Mouse (Mus musculus): Measurements from ENCODE around the gene 9130023H24Rik. TPM values are rescaled to one million over a fixed set of nuclear protein-coding genes. Genes with fewer than 3 reads are reported as not detected.

The 9130023H24Rik gene
- polyA plus RNA-seq, 1 experiment from 2014 or later, result 5.4 TPM

DNA sequence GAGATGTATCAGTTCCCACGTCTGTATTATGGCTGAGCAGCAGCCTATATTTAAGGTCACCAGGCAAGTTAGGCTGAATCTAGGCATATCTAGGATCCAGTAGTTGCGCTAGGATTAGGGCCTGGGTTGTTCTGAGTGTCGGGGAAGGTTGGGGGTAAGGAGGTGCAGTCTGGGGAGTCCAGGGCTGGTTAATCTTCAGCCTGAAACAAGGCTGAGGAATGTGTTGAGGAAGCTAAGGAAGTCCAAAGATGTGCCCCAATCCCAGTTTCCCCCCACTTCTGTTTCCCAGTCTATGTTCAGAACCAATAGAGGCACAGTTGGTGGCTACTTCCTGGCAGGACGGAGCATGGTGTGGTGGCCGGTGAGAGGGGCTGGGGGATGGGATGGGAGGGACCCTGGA, 28.2 kb upstream of the 9130023H24Rik start:
- ChIA-PET CTCF (no interaction called here), POLR2A (no interaction called here)
- DNase-seq (ENCODE audit: low read depth, low spot score) (no peak), ATAC-seq (no peak)
- H3K27me3 ChIP-seq, result peaks cover 4% of the 10 kb centered on the region
- in situ Hi-C loops (cut with MboI; ENCODE audit: low pct_unique_long_range_greater_than_20kb), result no loop called here
- TF ChIP-seq CTCF (IDR thresholded peaks at IDR 0.05), result no peak

DNA sequence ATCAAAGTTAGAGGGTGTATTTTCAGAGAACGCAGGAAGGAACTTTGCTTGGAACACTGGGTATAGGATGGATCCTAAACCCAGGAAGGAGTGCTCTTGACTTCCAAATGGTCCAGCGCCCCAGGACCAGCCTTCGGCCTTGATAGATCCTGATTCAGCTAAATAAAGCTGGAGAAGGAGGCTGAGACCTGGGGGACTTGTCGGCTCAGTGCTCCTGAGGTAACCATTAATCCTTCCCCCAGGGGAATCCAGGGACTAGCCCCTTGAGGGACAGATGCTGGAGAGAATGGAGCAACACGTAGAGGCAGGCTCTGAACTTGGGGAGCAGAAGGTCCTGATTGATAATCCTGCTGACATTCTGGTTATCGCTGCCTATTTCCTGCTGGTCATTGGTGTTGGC, 27.6 kb upstream of the 9130023H24Rik start, which contains the start of gene Slc5a2:
Gene Slc5a2 (plus strand): TSS at position 247 of the 400 bp plus-strand sequence.
- no peak for TF ChIP-seq CTCF (IDR thresholded peaks at IDR 0.05)
- ChIA-PET CTCF (no interaction called here), POLR2A (no interaction called here)
- in situ Hi-C loops (cut with MboI; ENCODE audit: low pct_unique_long_range_greater_than_20kb), result no loop called here
- H3K27me3 ChIP-seq, result peaks cover 8% of the 10 kb centered on the region
- no peak for DNase-seq (ENCODE audit: low read depth, low spot score)
- no peak for ATAC-seq

- ATAC-seq (no peak), DNase-seq (ENCODE audit: low read depth, low spot score) (no peak)
- in situ Hi-C loops (cut with MboI; ENCODE audit: low pct_unique_long_range_greater_than_20kb), result no loop called here
- no peak for TF ChIP-seq CTCF (IDR thresholded peaks at IDR 0.05)
- ChIA-PET CTCF (no interaction called here), POLR2A (no interaction called here)
- peaks cover 16% of the 10 kb centered on the region for H3K27me3 ChIP-seq
Measured at GRCm38 (mm10) chr7:128256783-128257334, 19.0 kb upstream of the 9130023H24Rik start.

DNA sequence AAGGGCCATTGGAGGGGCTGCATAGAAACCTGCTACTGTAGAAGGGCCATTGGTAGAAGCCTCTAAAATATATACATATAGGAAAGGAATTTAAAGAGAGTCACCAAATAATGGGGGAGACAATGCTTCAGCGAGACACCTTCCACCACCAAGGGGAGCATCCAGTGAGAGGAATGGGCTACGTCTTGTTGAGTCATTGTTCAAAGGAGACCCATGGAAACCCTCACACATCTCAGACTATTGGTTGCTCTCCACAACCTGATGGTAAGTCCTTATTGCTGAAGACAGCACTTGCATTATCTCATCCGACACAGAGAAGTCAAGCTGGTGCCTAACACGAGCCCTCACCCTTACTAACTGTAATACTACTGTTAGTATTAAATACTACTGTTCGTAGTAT, 17.9 kb upstream of the 9130023H24Rik start:
- peaks cover 15% of the 10 kb centered on the region for H3K27me3 ChIP-seq
- no peak for ATAC-seq
- CTCF ChIA-PET, result no interaction called here
- in situ Hi-C loops (cut with MboI; ENCODE audit: low pct_unique_long_range_greater_than_20kb), result no loop called here
- DNase-seq (ENCODE audit: low read depth, low spot score), result no peak
- no peak for TF ChIP-seq CTCF (IDR thresholded peaks at IDR 0.05)
- POLR2A ChIA-PET, result interaction anchor here (0.9 kb wide), 1 partner anchor 326 kb away, joined by 4 read pairs; no protein-coding TSS in a partner anchor

DNA sequence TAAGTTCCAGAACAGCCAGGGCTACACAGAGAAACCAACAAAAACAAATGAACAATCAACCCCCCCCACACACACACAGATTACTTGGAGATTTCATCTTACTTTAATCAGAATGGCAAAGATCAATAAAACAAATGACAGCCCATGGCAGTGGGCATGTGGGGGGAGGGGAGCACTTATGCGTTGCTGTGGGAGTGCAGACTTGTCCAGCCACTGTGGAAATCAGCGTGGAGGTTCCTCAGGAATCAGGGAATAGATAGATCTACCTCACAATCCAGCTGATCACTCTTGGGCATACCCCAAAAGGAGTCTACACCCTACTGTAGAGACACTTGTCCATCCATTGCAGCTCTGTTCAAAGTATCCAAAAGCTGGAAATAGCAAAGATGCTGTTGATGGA, 17.1 kb upstream of the 9130023H24Rik start:
- CTCF ChIA-PET, result no interaction called here
- DNase-seq (ENCODE audit: low read depth, low spot score), result no peak
- in situ Hi-C loops (cut with MboI; ENCODE audit: low pct_unique_long_range_greater_than_20kb), result no loop called here
- no peak for ATAC-seq
- no peak for TF ChIP-seq CTCF (IDR thresholded peaks at IDR 0.05)
- POLR2A ChIA-PET, result interaction anchor here (0.9 kb wide), 1 partner anchor 326 kb away, joined by 4 read pairs; no protein-coding TSS in a partner anchor
- H3K27me3 ChIP-seq, result peaks cover 8% of the 10 kb centered on the region

GRCm38 (mm10) chr7:128252609-128253008, 14.8 kb upstream of the 9130023H24Rik start:
- in situ Hi-C loops (cut with MboI; ENCODE audit: low pct_unique_long_range_greater_than_20kb), result no loop called here
- POLR2A ChIA-PET, result interaction anchor here (1.1 kb wide), 1 partner anchor 13 kb away, joined by 3 read pairs; no protein-coding TSS in a partner anchor
- DNase-seq (ENCODE audit: low read depth, low spot score) (no peak), ATAC-seq (no peak)
- CTCF ChIA-PET, result no interaction called here
- no peaks in the 10 kb centered on the region for H3K27me3 ChIP-seq
- TF ChIP-seq CTCF (IDR thresholded peaks at IDR 0.05), result no peak

- DNase-seq (ENCODE audit: low read depth, low spot score) (no peak), ATAC-seq (no peak)
- H3K27me3 ChIP-seq, result no peaks in the 10 kb centered on the region
- ChIA-PET CTCF (no interaction called here), POLR2A (no interaction called here)
- no peak for TF ChIP-seq CTCF (IDR thresholded peaks at IDR 0.05)
- in situ Hi-C loops (cut with MboI; ENCODE audit: low pct_unique_long_range_greater_than_20kb), result no loop called here
Measured at GRCm38 (mm10) chr7:128251946-128252345, 14.1 kb upstream of the 9130023H24Rik start.

- POLR2A ChIA-PET, result interaction anchor here (0.6 to 0.8 kb wide), 2 partner anchors 10 to 1743 kb away, joined by 3 read pairs; no protein-coding TSS in a partner anchor
- TF ChIP-seq CTCF (IDR thresholded peaks at IDR 0.05), result no peak
- CTCF ChIA-PET, result no interaction called here
- H3K27me3 ChIP-seq, result no peaks in the 10 kb centered on the region
- in situ Hi-C loops (cut with MboI; ENCODE audit: low pct_unique_long_range_greater_than_20kb), result loop anchor here (5.0 kb wide), 3 partner anchors 42 to 452 kb away; no protein-coding TSS in a partner anchor
- ATAC-seq, result no peak
- DNase-seq (ENCODE audit: low read depth, low spot score), result no peak
Measured at GRCm38 (mm10) chr7:128249998-128250397, 12.2 kb upstream of the 9130023H24Rik start.

GRCm38 (mm10) chr7:128248081-128249042, 10.5 kb upstream of the 9130023H24Rik start:
- no peak for DNase-seq (ENCODE audit: low read depth, low spot score)
- ChIA-PET POLR2A (no interaction called here), CTCF (interaction anchor here (1.3 to 1.6 kb wide), 2 partner anchors 11 to 96 kb away, joined by 3 read pairs; partner anchors contain the start of genes 9130023H24Rik and Armc5)
- in situ Hi-C loops (cut with MboI; ENCODE audit: low pct_unique_long_range_greater_than_20kb), result loop anchor here (5.0 kb wide), 3 partner anchors 44 to 454 kb away; no protein-coding TSS in a partner anchor
- no peak for TF ChIP-seq CTCF (IDR thresholded peaks at IDR 0.05)
- no peaks in the 10 kb centered on the region for H3K27me3 ChIP-seq
- ATAC-seq, result no peak

DNA sequence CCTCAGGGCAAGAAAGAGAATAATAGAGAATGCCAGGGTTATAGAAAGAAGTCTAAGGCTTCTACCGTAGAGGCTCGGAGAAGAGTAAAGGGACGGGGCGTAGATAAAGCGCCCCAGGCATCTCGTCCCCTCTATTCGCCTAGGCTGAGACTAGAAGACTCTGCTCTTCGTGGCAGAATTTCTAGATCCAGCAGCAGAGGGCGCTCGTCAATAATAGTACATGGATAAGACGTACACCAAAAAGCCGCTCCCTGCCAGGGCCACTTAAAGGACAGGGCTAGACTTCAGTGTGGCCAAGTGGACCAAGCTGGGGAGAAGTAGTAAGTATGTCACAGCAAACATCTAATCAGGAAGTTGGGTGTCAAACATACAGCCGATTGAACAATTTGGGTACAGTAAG, 9.6 kb upstream of the 9130023H24Rik start:
- H3K27me3 ChIP-seq, result no peaks in the 10 kb centered on the region
- ATAC-seq, result peak; percentile 65
- peak; percentile 44 for DNase-seq (ENCODE audit: low read depth, low spot score)
- in situ Hi-C loops (cut with MboI; ENCODE audit: low pct_unique_long_range_greater_than_20kb), result loop anchor here (5.0 kb wide), 3 partner anchors 45 to 455 kb away; no protein-coding TSS in a partner anchor
- CTCF ChIA-PET, result interaction anchor here (1.6 kb wide), 1 partner anchor 10 kb away, joined by 3 read pairs; the partner anchor contains the start of genes 9130023H24Rik and Armc5
- no peak for TF ChIP-seq CTCF (IDR thresholded peaks at IDR 0.05)
- POLR2A ChIA-PET, result interaction anchor here (2.1 kb wide), 1 partner anchor 10 kb away, joined by 13 read pairs; the partner anchor contains the start of genes 9130023H24Rik and Armc5

Data from Patski (cell line).